Comparison of ENCODE assay signal across 35 mouse cellular contexts in genomic region chr6:99663232-99663631, GRCm38 (mm10). TPM values are rescaled to one million over a fixed set of nuclear protein-coding genes. Genes with fewer than 3 reads are reported as not detected.
"Had no signal": no experiment of that assay in that cellular context is flagged by ENCODE, and none has a peak within 500 bp of the region (broad histone marks: within the 10 kb centered on the region; RNA-seq: fewer than 3 reads in every experiment).

No protein-coding gene starts in this region.

- H3K9me3 ChIP-seq: heart, embryonic 10.5 days; heart, embryonic 12.5 days; heart, embryonic 13.5 days; heart, embryonic 15.5 days; hindbrain, embryonic 10.5 days; hindbrain, embryonic 12.5 days; hindbrain, embryonic 13.5 days; hindbrain, embryonic 15.5 days; intestine, embryonic 15.5 days; kidney, embryonic 15.5 days had no signal

- H3K9ac ChIP-seq: heart, embryonic 12.5 days; heart, embryonic 13.5 days; heart, embryonic 15.5 days; hindbrain, embryonic 12.5 days; hindbrain, embryonic 13.5 days; hindbrain, embryonic 14.5 days; hindbrain, embryonic 15.5 days; intestine, embryonic 15.5 days; kidney, embryonic 15.5 days had no signal

- H3K4me2 ChIP-seq: heart, embryonic 11.5 days; heart, embryonic 12.5 days; heart, embryonic 13.5 days; heart, embryonic 15.5 days; hindbrain, embryonic 12.5 days; hindbrain, embryonic 13.5 days; hindbrain, embryonic 14.5 days; hindbrain, embryonic 15.5 days; intestine, embryonic 15.5 days; kidney, embryonic 15.5 days had no signal

- ATAC-seq: hindbrain, embryonic 16.5 days; hindbrain, postnatal 0 days; inflammation-experienced regulatory T-cells, adult 6 months; intestine, embryonic 15.5 days; intestine, embryonic 16.5 days; intestine, postnatal 0 days had no signal

- DNase-seq: heart, adult 2 months; heart, postnatal 10 days; heart, postnatal 14 days; heart, postnatal 36 days; heart, postnatal 4 days; kidney, adult 18-20 months; kidney, adult 2 months; kidney, adult 8-10 months; kidney, adult 9 months; kidney, postnatal 10 days; kidney, postnatal 14 days; kidney, postnatal 25 days; kidney, postnatal 36 days; kidney, postnatal 4 days; layer of hippocampus, adult 9-11 months; layer of hippocampus, postnatal 36 days had no signal

- H3K27me3 ChIP-seq: heart, embryonic 15.5 days; intestine, embryonic 15.5 days had no signal

- H3K4me3 ChIP-seq: heart, adult 2 months; heart, embryonic 10.5 days; heart, embryonic 12.5 days; heart, embryonic 13.5 days; heart, embryonic 15.5 days; hindbrain, embryonic 10.5 days; hindbrain, embryonic 12.5 days; hindbrain, embryonic 13.5 days; hindbrain, embryonic 15.5 days; intestine, embryonic 15.5 days; kidney, embryonic 15.5 days; layer of hippocampus, adult 2 months had no signal

- H3K27ac ChIP-seq: heart, adult 2 months; heart, embryonic 10.5 days; heart, embryonic 13.5 days; heart, embryonic 15.5 days; hindbrain, embryonic 10.5 days; hindbrain, embryonic 12.5 days; hindbrain, embryonic 13.5 days; hindbrain, embryonic 14.5 days; hindbrain, embryonic 15.5 days; hindbrain, postnatal 0 days; intestine, embryonic 15.5 days; kidney, embryonic 15.5 days; kidney, postnatal 0 days; layer of hippocampus, adult 2 months had no signal

- H3K36me3 ChIP-seq: heart, embryonic 10.5 days; heart, embryonic 12.5 days; heart, embryonic 13.5 days; heart, embryonic 15.5 days; hindbrain, embryonic 10.5 days; hindbrain, embryonic 12.5 days; hindbrain, embryonic 13.5 days; hindbrain, embryonic 15.5 days; intestine, embryonic 15.5 days; kidney, embryonic 15.5 days had no signal

RNA-seq across cellular contexts. Expression of gene Gpr27, which starts 29.2 kb away (rescaled TPM):
- polyA plus RNA-seq: inflammation-experienced regulatory T-cells, adult 6 months had no signal
